Mouse (Mus musculus) limb, embryonic 15.5 days (tissue): ENCODE data around the gene St6galnac3. TPM values are rescaled to one million over a fixed set of nuclear protein-coding genes. Genes with fewer than 3 reads are reported as not detected.

ENCODE experiments used
- ATAC-seq: fragments of 200-750 bp; cut with Nextera tagmentation; 2 replicates; pipeline ENCODE4 v1.8.0; 2017; ENCODE audit warnings: low read depth, moderate TSS enrichment; ENCODE audit not compliant: insufficient number of reproducible peaks, low FRiP score, low TSS enrichment
- H3K27ac ChIP-seq: fragments of 300-500 bp; sonication (generic); 2 replicates; pipeline ENCODE4 v1.5.1; 2015; ENCODE audit warnings: moderate library complexity, mild to moderate bottlenecking, inconsistent platforms
- H3K27me3 ChIP-seq: fragments of 300-500 bp; sonication (generic); 2 replicates; pipeline ENCODE4 v1.6.1; 2015; ENCODE audit warnings: inconsistent platforms
- H3K36me3 ChIP-seq: fragments of 300-500 bp; sonication (generic); 2 replicates; pipeline ENCODE4 v1.6.1; 2015; ENCODE audit warnings: inconsistent platforms
- H3K4me1 ChIP-seq: fragments of 300-500 bp; sonication (generic); 2 replicates; pipeline ENCODE4 v1.6.1; 2015; ENCODE audit warnings: inconsistent platforms
- H3K4me2 ChIP-seq: fragments of 300-500 bp; sonication (generic); 2 replicates; pipeline ENCODE4 v1.6.1; 2015; ENCODE audit warnings: mild to moderate bottlenecking, inconsistent platforms
- H3K4me3 ChIP-seq: fragments of 300-500 bp; sonication (generic); 2 replicates; pipeline ENCODE4 v1.5.1; 2015; ENCODE audit warnings: mild to moderate bottlenecking, inconsistent platforms
- H3K9ac ChIP-seq: fragments of 300-500 bp; sonication (generic); 2 replicates; pipeline ENCODE4 v1.6.1; 2015; ENCODE audit warnings: inconsistent platforms
- H3K9me3 ChIP-seq: fragments of 300-500 bp; sonication (generic); 2 replicates; pipeline ENCODE4 v1.6.1; 2016; ENCODE audit warnings: inconsistent platforms
- WGBS: fragments of 180-500 bp; shearing (Covaris S2); methylation state at CpG from one replicate; pipeline ENCODE4 v1.1.7; 2015; 5-methylcytosine and 5-hydroxymethylcytosine counted together
- polyA plus RNA-seq: library from polyadenylated mRNA; unstranded; fragments of >200 nt; fragmentation: Nextera tagmentation; extraction: Ambion mirVana; gene quantifications from 2 replicates; pipeline ENCODE4 v1.2.1, GENCODE M21; 2015

Gene St6galnac3
- polyA plus RNA-seq, 1 experiment from 2014 or later: 33.5 TPM

DNA sequence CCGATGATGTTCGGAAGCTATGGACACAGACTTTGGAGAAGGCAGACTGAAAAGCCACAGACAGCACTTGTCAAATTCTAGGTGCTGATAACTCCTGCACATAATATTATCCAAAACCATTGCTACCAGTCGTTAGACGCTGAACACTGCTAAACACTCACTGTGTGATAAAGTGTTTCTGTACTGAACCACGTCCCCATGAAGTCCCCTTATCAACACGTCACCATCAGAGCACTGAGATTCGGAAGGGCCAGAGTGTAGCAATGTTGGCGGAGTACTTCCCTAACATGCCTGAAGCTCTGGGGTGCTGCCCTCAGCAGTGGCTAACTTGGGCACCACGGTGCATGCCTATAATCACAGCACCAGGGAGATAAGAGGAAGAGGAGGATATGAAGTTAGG, 43.3 kb downstream of the St6galnac3 start:
- no peak for ATAC-seq
- Histone ChIP-seq H3K27ac (no peak overlapping the region), H3K27me3 (no peaks in the 10 kb centered on the region), H3K36me3 (no peaks in the 10 kb centered on the region), H3K4me1 (no peaks in the 10 kb centered on the region), H3K9me3 (no peaks in the 10 kb centered on the region), H3K4me3 (no peak overlapping the region), H3K9ac (no peak overlapping the region), H3K4me2 (no peak overlapping the region)
- 88% methylated on average over 9 of the region's 9 CpGs for WGBS

DNA sequence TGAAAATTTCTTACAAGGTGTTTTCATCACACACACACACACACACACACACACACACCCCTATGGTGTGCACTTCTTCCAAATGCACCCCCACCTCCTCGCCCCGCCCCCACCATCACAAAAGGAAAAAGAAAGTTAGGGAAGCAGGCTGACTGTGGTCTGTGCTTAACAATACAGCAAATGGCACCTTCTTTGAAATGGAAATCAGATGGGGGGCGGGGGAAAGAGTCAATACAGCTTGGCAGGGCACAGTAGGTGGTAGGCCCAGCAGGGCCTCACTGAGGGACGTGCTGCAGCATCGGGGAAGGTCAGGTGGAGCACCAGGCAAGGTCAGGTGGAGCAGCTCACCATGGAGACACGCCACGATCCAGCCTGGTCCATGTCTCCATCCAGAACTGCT, 49.1 kb downstream of the St6galnac3 start:
- Histone ChIP-seq H3K4me2 (no peak overlapping the region), H3K9me3 (no peaks in the 10 kb centered on the region), H3K9ac (no peak overlapping the region), H3K36me3 (no peaks in the 10 kb centered on the region; the same call in 1 of the 2 replicates), H3K4me1 (peaks cover 16% of the 10 kb centered on the region), H3K4me3 (no peak overlapping the region), H3K27me3 (no peaks in the 10 kb centered on the region), H3K27ac (no peak overlapping the region)
- 40% methylated on average over 7 of the region's 7 CpGs for WGBS
- ATAC-seq: no peak

DNA sequence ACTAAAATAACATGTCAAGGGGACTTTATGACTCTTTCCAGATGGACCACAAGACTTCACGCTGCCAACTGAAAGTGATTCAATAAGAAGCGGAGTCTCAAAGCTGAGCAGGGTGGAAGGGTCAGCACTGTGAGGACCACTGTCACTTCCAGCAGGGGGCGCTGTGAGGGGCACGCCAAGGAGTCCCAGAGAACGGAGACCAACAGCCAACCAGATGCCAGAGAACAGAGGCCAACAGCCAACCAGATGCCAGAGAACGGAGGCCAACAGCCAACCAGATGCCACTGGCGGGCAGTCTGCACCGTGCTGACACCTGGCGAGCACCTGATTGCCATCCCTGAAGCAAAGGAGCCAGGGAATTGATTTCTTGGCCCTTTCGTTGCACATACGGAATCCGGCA, 49.9 kb downstream of the St6galnac3 start:
- H3K27ac ChIP-seq: no peak overlapping the region
- H3K9me3 ChIP-seq: no peaks in the 10 kb centered on the region
- H3K27me3 ChIP-seq: no peaks in the 10 kb centered on the region
- no peak overlapping the region for H3K4me3 ChIP-seq
- H3K36me3 ChIP-seq: no peaks in the 10 kb centered on the region; the same call in 1 of the 2 replicates
- WGBS: 36% methylated on average over 12 of the region's 12 CpGs
- peaks cover 17% of the 10 kb centered on the region for H3K4me1 ChIP-seq
- H3K4me2 ChIP-seq: no peak overlapping the region
- H3K9ac ChIP-seq: no peak overlapping the region
- no peak; the same call in 1 of the 2 replicates for ATAC-seq

DNA sequence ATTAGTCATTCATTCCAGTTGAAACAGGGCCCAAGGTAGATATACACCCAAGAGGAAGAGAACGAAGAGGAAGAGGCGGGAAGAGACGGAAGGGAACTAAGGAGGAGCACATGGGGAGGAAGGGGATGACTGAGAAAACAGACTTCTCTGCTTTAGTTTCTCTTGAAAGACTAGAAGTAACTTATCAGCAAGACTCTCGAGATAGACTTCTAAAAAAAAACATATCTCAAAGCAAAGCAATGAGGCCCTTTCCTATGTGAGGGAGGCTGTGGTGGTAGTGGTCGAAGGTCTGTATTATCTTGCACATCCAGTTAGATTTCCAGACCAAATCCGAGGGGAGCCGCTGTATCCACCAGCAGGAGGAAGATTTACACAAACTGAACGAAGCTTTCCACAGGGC, 50.6 kb downstream of the St6galnac3 start:
- WGBS: 79% methylated on average over 8 of the region's 8 CpGs
- no peaks in the 10 kb centered on the region; the same call in 1 of the 2 replicates for H3K36me3 ChIP-seq

DNA sequence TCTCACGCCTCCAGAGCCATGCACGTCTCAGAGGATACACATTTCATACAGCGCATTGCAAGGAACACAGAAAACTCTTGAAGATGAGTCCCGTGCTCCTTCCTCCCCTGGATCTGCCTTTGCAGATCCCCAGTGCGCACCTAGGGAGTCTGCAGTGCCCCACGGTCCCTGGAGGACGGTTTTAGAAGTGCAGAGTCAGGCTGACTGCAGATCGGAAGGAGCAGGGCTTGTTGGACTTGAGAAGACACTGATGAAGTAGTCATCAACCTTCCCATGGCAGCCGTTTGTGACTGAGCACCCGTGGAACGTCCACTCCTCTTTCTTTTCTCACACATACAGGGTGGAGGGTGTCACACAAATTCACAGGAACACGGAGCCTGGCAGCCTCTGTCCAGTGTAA, 51.5 kb downstream of the St6galnac3 start:
- ATAC-seq: no peak
- Histone ChIP-seq H3K4me3 (no peak overlapping the region), H3K9me3 (no peaks in the 10 kb centered on the region), H3K27me3 (no peaks in the 10 kb centered on the region), H3K4me2 (no peak overlapping the region), H3K36me3 (no peaks in the 10 kb centered on the region; the same call in 1 of the 2 replicates), H3K4me1 (peaks cover 21% of the 10 kb centered on the region), H3K9ac (no peak overlapping the region), H3K27ac (no peak overlapping the region)
- WGBS: 81% methylated on average over 12 of the region's 12 CpGs

More for the DNA sequence above, 50.6 kb downstream of the St6galnac3 start:
- H3K4me2 ChIP-seq: no peak overlapping the region
- no peaks in the 10 kb centered on the region for H3K27me3 ChIP-seq
- H3K9ac ChIP-seq: no peak overlapping the region
- H3K4me3 ChIP-seq: no peak overlapping the region
- peaks cover 17% of the 10 kb centered on the region for H3K4me1 ChIP-seq
- no peak overlapping the region for H3K27ac ChIP-seq
- H3K9me3 ChIP-seq: no peaks in the 10 kb centered on the region
- ATAC-seq: no peak

DNA sequence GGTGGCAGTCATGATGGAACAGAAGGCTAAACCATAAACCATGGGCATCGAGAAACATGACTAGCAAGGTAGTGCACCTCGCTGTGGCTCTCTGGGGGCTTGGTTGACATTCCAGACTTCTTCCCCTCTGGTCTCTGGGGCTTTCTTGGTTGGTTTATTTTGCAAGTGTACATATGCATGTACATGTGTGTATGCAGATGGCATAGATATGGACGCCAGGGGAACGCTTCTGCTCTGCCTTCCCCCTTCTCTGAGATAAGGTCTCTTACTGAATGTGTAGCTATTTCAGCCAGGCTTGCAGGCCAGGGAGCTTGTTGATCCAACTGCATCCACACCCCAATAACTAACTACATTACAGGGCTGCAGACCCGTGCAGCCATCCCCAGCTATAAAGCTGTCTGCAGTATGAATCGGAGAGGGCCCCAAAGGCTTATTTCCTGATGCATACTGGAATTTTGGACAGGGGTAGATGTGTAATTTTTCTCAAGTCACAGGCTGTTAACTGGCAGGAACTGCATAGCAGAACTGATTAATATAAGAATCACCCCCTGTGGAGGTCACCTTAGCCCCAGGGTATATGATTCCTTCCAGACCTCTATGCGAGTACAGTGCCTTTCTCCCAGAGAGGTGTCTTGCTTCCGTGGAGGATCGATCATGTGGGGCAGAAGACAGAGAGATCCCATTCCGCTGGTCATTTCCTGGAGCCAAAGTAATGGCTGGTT, 53.9 kb downstream of the St6galnac3 start:
- Histone ChIP-seq H3K27ac (no peak overlapping the region), H3K36me3 (no peaks in the 10 kb centered on the region; the same call in 1 of the 2 replicates), H3K4me3 (no peak overlapping the region), H3K9me3 (no peaks in the 10 kb centered on the region), H3K4me2 (no peak overlapping the region), H3K4me1 (peaks cover 21% of the 10 kb centered on the region), H3K9ac (no peak overlapping the region), H3K27me3 (no peaks in the 10 kb centered on the region)
- 69% methylated on average over 10 of the region's 10 CpGs for WGBS
- no peak for ATAC-seq

DNA sequence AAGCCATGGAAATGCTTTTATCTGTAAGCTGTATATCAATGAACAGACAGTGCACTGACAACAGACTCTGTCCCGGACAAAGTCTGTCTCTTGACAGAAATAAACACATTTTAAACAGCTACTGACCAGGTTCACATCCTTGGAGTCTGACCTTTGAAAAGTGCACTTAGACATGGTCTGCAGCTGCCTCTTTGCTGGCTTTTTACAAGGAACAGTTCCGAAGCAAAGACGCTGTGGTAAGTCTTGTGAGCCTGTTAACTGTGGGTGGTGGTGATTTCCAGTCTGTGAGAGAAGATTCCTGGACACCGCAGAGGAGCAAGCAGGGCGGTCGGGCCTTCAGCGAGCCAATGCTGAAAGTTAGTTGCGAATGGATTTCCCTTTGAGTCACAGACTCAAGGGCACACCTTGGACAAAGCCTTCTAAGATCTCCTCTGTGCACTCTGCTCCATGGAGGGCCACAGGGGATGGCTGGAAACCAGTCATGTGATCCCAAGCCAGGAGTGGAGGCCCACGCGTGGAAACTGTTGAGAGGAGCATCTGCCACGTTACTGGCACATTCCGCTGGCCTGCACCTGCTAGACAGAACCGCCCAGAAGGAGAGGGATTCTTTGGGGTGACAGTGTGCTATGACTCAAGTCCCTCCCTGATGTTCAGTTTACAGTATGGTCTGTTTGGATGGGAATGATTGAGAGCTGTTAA, 55.1 kb downstream of the St6galnac3 start:
- no peaks in the 10 kb centered on the region for H3K27me3 ChIP-seq
- H3K27ac ChIP-seq: no peak overlapping the region
- peaks cover 15% of the 10 kb centered on the region for H3K4me1 ChIP-seq
- no peak for ATAC-seq
- WGBS: 70% methylated on average over 13 of the region's 13 CpGs
- no peaks in the 10 kb centered on the region for H3K9me3 ChIP-seq
- no peak overlapping the region for H3K9ac ChIP-seq
- H3K4me2 ChIP-seq: no peak overlapping the region
- H3K4me3 ChIP-seq: no peak overlapping the region
- H3K36me3 ChIP-seq: no peaks in the 10 kb centered on the region; the same call in 1 of the 2 replicates

DNA sequence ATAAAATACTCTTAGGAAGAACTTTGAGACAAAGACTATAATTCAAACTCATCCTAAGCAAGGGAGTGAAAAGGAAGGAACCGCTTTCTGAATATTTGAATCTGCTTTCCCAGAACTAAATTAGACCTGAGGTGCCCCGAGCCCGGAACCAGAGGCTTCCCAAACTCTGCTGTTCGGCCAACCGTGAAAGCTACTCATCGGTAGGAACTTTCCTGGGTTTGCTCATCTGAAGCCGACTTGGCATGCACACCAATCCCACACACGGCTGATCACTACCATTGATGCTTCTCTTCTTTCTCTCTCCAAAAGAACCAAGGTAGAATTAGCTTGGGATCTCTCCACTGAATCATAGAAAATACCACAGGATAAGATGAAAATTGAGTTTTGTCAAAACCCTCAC, 55.6 kb downstream of the St6galnac3 start:
- Histone ChIP-seq H3K9ac (no peak overlapping the region), H3K4me2 (no peak overlapping the region), H3K9me3 (no peaks in the 10 kb centered on the region), H3K36me3 (no peaks in the 10 kb centered on the region; the same call in 1 of the 2 replicates), H3K27me3 (no peaks in the 10 kb centered on the region), H3K4me3 (no peak overlapping the region), H3K27ac (no peak overlapping the region), H3K4me1 (peaks cover 17% of the 10 kb centered on the region)
- 83% methylated on average over 8 of the region's 8 CpGs for WGBS
- no peak for ATAC-seq

DNA sequence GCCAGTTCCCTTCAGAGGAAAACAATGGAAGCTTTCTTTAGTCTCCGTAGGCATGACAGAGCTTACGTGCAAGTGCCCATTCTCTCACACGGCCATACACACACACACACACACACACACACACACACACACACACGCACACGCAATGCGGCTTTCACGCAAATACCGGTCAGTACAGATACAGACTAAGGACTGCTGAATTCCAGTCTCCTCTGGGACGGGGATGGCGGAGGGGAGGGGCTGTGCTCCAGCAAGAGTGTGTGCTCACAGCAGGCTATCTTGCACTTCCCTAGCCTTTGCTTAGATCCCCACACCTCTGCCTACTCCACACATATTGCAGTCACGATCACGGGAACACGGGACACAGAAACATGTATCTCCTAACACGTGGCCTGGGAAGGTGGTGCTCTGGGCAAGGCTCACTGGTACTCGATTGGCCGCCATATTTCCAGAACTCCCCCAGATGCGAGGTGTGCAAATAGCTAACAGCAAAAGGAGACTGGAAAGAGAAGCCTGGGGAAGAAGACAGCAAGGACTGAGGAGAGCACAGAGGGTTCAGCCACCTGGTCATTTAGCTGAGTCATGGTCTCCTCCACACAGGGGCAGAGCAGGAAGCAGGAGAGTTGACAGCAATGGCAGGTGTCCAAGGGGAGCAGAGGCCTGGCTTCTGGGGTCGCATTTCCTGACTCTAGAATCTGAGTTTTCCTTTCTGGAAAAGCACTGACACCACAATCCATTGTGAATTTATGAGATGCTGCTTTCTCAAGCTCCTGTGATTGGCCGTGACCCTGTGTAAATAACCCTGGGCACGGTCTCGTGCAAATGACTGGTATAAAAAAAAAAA, 56.3 kb downstream of the St6galnac3 start:
- Histone ChIP-seq H3K4me2 (no peak overlapping the region), H3K27me3 (no peaks in the 10 kb centered on the region), H3K9me3 (no peaks in the 10 kb centered on the region), H3K4me1 (peaks cover 23% of the 10 kb centered on the region), H3K27ac (no peak overlapping the region), H3K4me3 (no peak overlapping the region), H3K9ac (no peak overlapping the region), H3K36me3 (no peaks in the 10 kb centered on the region; the same call in 1 of the 2 replicates)
- 72% methylated on average over 21 of the region's 21 CpGs for WGBS
- ATAC-seq: no peak

DNA sequence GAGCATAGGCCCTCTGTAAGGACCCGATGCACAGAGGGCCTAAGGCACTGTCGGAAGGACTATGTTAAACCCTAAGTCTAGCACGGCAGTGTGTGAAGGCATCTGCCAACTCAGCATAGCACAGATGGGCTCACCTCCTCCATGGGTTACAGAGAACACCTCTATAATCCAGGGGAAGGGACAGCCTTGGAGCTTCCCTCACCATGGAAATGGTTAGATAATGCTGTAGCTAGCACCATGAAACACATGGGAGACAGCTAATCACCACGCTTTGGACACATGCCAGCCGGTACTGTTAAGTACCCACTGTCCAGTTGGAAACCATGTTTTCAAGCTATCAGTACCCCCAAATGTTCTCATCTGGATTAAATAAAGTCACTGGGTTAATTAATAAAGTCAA, 60.3 kb downstream of the St6galnac3 start:
- Histone ChIP-seq H3K27ac (no peak overlapping the region), H3K4me2 (no peak overlapping the region), H3K9me3 (no peaks in the 10 kb centered on the region), H3K27me3 (no peaks in the 10 kb centered on the region), H3K4me3 (no peak overlapping the region), H3K9ac (no peak overlapping the region), H3K4me1 (peaks cover 17% of the 10 kb centered on the region; the same call in 1 of the 2 replicates), H3K36me3 (no peaks in the 10 kb centered on the region)
- 84% methylated on average over 5 of the region's 5 CpGs for WGBS
- ATAC-seq: no peak

DNA sequence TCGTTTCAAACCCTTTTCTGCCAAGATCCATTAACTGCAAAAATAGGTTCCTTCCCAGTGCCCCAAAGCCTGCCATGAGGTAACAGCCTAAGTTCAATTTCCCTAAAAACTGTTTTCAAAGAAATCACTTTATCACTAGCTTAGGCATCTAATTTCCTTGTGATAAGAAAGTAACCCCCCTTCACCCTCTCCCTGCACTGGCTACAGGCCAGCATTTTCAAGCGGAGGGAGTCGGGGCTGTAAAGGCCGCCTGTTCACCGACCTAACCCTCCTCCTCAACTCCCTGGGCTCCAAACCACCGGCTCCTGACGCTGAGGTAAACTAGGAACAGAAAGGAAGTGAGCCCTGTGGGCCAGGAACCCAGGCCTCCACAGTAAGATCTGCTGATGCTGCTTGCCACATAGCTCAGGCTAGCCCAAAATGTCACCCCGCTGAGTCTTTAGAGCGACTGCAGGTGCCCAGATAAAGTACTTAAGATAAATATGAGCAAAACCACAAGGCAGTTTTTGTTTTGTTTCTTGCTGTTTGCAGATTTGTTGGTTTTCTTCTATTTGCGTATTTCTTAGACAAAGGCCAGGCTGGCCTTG, 61.0 kb downstream of the St6galnac3 start:
- 44% methylated on average over 10 of the region's 10 CpGs for WGBS
- Histone ChIP-seq H3K9me3 (no peaks in the 10 kb centered on the region), H3K27ac (no peak overlapping the region), H3K4me2 (no peak overlapping the region), H3K4me1 (peaks cover 15% of the 10 kb centered on the region; the same call in 1 of the 2 replicates), H3K36me3 (no peaks in the 10 kb centered on the region), H3K9ac (no peak overlapping the region), H3K4me3 (no peak overlapping the region), H3K27me3 (no peaks in the 10 kb centered on the region)
- no peak for ATAC-seq
